Mouse (Mus musculus): ENCODE results near the gene Inafm2.

The Inafm2 gene

GRCm38 (mm10) chr2:118760311-118761025, 14.9 kb downstream of the Inafm2 start:
- no peak for DNase-seq

- no peak for DNase-seq
Measured at GRCm38 (mm10) chr2:118761358-118761757, 15.8 kb downstream of the Inafm2 start.

GRCm38 (mm10) chr2:118761906-118762783, 16.6 kb downstream of the Inafm2 start, which contains the start of gene Ccdc9b:
TSS of gene Ccdc9b (minus strand) at chr2:118762661.
- peak; percentile 57 for DNase-seq

- no peak for DNase-seq
Measured at GRCm38 (mm10) chr2:118762784-118763148, 17.2 kb downstream of the Inafm2 start.

GRCm38 (mm10) chr2:118763469-118763868, 17.9 kb downstream of the Inafm2 start:
- DNase-seq: no peak

GRCm38 (mm10) chr2:118764094-118764831, 18.7 kb downstream of the Inafm2 start:
- DNase-seq: peak; percentile 62

GRCm38 (mm10) chr2:118764875-118765274, 19.3 kb downstream of the Inafm2 start:
- no peak for DNase-seq

GRCm38 (mm10) chr2:118766041-118767033, 20.8 kb downstream of the Inafm2 start:
- DNase-seq: no peak

- no peak for DNase-seq
Measured at GRCm38 (mm10) chr2:118772158-118772874, 26.8 kb downstream of the Inafm2 start, which contains the start of gene Phgr1. TSS of gene Phgr1 (plus strand) at chr2:118772769.

GRCm38 (mm10) chr2:118774536-118774935, 29.0 kb downstream of the Inafm2 start:
- no peak for DNase-seq

- no peak for DNase-seq
Measured at GRCm38 (mm10) chr2:118775396-118775795, 29.8 kb downstream of the Inafm2 start.

GRCm38 (mm10) chr2:118775846-118776245, 30.3 kb downstream of the Inafm2 start:
- DNase-seq: no peak

GRCm38 (mm10) chr2:118776295-118776694, 30.7 kb downstream of the Inafm2 start:
- no peak for DNase-seq

GRCm38 (mm10) chr2:118778418-118778817, 32.9 kb downstream of the Inafm2 start:
- DNase-seq: no peak

- no peak for DNase-seq
Measured at GRCm38 (mm10) chr2:118779065-118779464, 33.5 kb downstream of the Inafm2 start.

- DNase-seq: peak; percentile 86
Measured at GRCm38 (mm10) chr2:118779504-118780480, 34.2 kb downstream of the Inafm2 start, which contains the start of gene Disp2. TSS of gene Disp2 (plus strand) at chr2:118779719.

- DNase-seq: no peak
Measured at GRCm38 (mm10) chr2:118781115-118781514, 35.6 kb downstream of the Inafm2 start.

- no peak for DNase-seq
Measured at GRCm38 (mm10) chr2:118782303-118782702, 36.7 kb downstream of the Inafm2 start.

GRCm38 (mm10) chr2:118783093-118783492, 37.5 kb downstream of the Inafm2 start:
- peak; percentile 22 for DNase-seq

- no peak for DNase-seq
Measured at GRCm38 (mm10) chr2:118783663-118784062, 38.1 kb downstream of the Inafm2 start.
